Mouse (Mus musculus): ENCODE measurements around the gene Tcf23.

GRCm38 (mm10) chr5:31012737-31013136, 44.3 kb downstream of the Tcf23 start:
- no peak for TF ChIP-seq CTCF (IDR thresholded peaks at IDR 0.05; ENCODE audit: borderline replicate concordance, control insufficient read depth, extremely low read depth, insufficient read depth, low read length, poor library complexity)
- TF ChIP-seq POLR2A (IDR thresholded peaks at IDR 0.05; ENCODE audit: control insufficient read depth, extremely low read depth, insufficient read depth, low read length, poor library complexity), result no peak

Data from thymus, adult 2 months (tissue).